In the genomic region with DNA sequence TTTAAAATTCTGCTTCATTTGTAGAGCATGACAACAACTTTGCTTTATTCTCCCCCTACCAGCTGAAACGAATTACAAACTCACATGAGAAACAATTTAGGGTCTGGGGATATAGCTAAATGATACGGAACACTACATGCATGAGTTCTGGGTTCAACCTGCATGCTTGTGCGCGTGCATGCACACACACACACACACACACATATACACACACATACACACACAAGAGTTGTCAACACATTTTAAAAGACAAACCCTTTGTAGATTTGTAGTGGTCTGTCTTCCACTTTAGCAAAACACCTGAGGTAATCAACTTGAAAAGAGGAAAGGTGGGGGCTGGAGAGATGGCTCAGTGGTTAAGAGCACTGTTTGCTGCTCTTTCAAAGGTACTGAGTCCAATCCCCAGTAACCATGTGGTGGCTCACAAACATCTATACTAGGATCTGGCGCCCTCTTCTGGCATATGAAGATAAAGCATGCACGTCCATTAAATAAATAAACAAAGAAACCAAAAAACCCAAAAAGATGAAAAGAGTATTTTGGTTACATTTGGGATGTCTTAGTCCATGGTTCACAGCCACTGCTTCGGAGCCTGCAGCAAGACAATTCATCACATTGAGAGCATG, we compare ENCODE assay signal across 10 mouse cellular contexts. TPM values are rescaled to one million over a fixed set of nuclear protein-coding genes. Genes with fewer than 3 reads are reported as not detected.
DNase-seq lines count a peak whose midpoint lies in the region; ATAC-seq and TF ChIP-seq lines count a peak whose summit lies in the region.
"Had no signal": no experiment of that assay in that cellular context is flagged by ENCODE, and none has a peak within 500 bp of the region (broad histone marks: within the 10 kb centered on the region; RNA-seq: fewer than 3 reads in every experiment).

No protein-coding gene starts in this region.

- H3K4me2 ChIP-seq in forebrain, embryonic 15.5 days (replicated peaks) = no peak overlapping the region
- H3K4me2 ChIP-seq in liver, embryonic 13.5 days = no peak overlapping the region
- H3K4me2 ChIP-seq: heart, embryonic 15.5 days; neural tube, embryonic 13.5 days had no signal

- ATAC-seq in forebrain, embryonic 15.5 days (replicated peaks) = peak; percentile 77
- ATAC-seq in liver, embryonic 13.5 days (ENCODE audit: low read depth) = no peak

- WGBS in forebrain, embryonic 15.5 days = 52% methylated on average over 7 of the region's 7 CpGs
- WGBS in kidney, adult 2 months = 52% methylated on average over 7 of the region's 7 CpGs
- WGBS in liver, embryonic 13.5 days (ENCODE audit: insufficient replicate concordance) = 48% methylated on average over 7 of the region's 7 CpGs

- H3K4me3 ChIP-seq in C2C12 (ENCODE audit: insufficient read depth, poor library complexity, severe bottlenecking) = no peak overlapping the region
- no peak overlapping the region for H3K4me3 ChIP-seq in forebrain, embryonic 15.5 days
- H3K4me3 ChIP-seq in kidney, adult 2 months (ENCODE audit: insufficient read depth, low read depth, low read length) = no peak overlapping the region
- no peak overlapping the region for H3K4me3 ChIP-seq in liver, embryonic 13.5 days (replicated peaks)
- H3K4me3 ChIP-seq: heart, embryonic 15.5 days; neural tube, embryonic 13.5 days had no signal

- H3K79me2 ChIP-seq in C2C12 (ENCODE audit: control insufficient read depth, insufficient read depth) = no peaks in the 10 kb centered on the region

- TF ChIP-seq CTCF in C2C12 (IDR thresholded peaks at IDR 0.05; ENCODE audit: control insufficient read depth, insufficient read depth, insufficient read length) = no peak
- peak; percentile 37 for TF ChIP-seq CTCF in kidney, adult 2 months (conservative IDR thresholded peaks at IDR 0.05; ENCODE audit: insufficient read depth, insufficient read length, low read depth, low read length)

- H3K36me3 ChIP-seq in C2C12 (ENCODE audit: control insufficient read depth, insufficient read depth) = no peaks in the 10 kb centered on the region
- H3K36me3 ChIP-seq in forebrain, embryonic 15.5 days = no peaks in the 10 kb centered on the region
- H3K36me3 ChIP-seq in kidney, adult 2 months (ENCODE audit: control insufficient read depth, insufficient read depth, low read length) = no peaks in the 10 kb centered on the region
- H3K36me3 ChIP-seq in liver, embryonic 13.5 days = no peaks in the 10 kb centered on the region
- H3K36me3 ChIP-seq: heart, embryonic 15.5 days; neural tube, embryonic 13.5 days had no signal

- H3K4me1 ChIP-seq in forebrain, embryonic 15.5 days = no peaks in the 10 kb centered on the region
- H3K4me1 ChIP-seq in kidney, adult 2 months (ENCODE audit: control insufficient read depth, insufficient read depth, low read length) = no peaks in the 10 kb centered on the region; the same call in 1 of the 2 replicates
- H3K4me1 ChIP-seq in liver, embryonic 13.5 days (replicated peaks) = no peaks in the 10 kb centered on the region
- H3K4me1 ChIP-seq: heart, embryonic 15.5 days; neural tube, embryonic 13.5 days had no signal

- H3ac ChIP-seq in C2C12 (ENCODE audit: control insufficient read depth, insufficient read length, low read depth) = no peak overlapping the region

- H3K9ac ChIP-seq in forebrain, embryonic 15.5 days (replicated peaks) = no peak overlapping the region
- H3K9ac ChIP-seq in liver, embryonic 13.5 days = no peak overlapping the region
- H3K9ac ChIP-seq: heart, embryonic 15.5 days; neural tube, embryonic 13.5 days had no signal

- H3K27ac ChIP-seq in forebrain, embryonic 15.5 days (replicated peaks) = no peak overlapping the region
- H3K27ac ChIP-seq in kidney, adult 2 months (ENCODE audit: insufficient read depth, low read depth, low read length) = no peak overlapping the region
- H3K27ac ChIP-seq in liver, embryonic 13.5 days = no peak overlapping the region
- H3K27ac ChIP-seq: heart, embryonic 15.5 days; neural tube, embryonic 13.5 days had no signal

- no peak for TF ChIP-seq POLR2A in kidney, adult 2 months (IDR thresholded peaks at IDR 0.05; ENCODE audit: low read depth, low read length)

- peaks cover 28% of the 10 kb centered on the region for H3K27me3 ChIP-seq in C2C12 (ENCODE audit: control insufficient read depth, insufficient read depth, insufficient read length)
- H3K27me3 ChIP-seq in forebrain, embryonic 15.5 days = no peaks in the 10 kb centered on the region
- no peaks in the 10 kb centered on the region for H3K27me3 ChIP-seq in kidney, adult 2 months (replicated peaks; ENCODE audit: control insufficient read depth, insufficient read depth, low read length)
- H3K27me3 ChIP-seq in liver, embryonic 13.5 days = peaks cover 5% of the 10 kb centered on the region; the same call in 1 of the 2 replicates
- H3K27me3 ChIP-seq: neural tube, embryonic 13.5 days had no signal

- no peaks in the 10 kb centered on the region for H3K79me3 ChIP-seq in C2C12 (ENCODE audit: low read depth)

- DNase-seq in adrenal gland, postnatal 10 days = peak; percentile 75
- no peak for DNase-seq in adrenal gland, postnatal 4 days (ENCODE audit: low spot score in 2 of 2)
- peak; percentile 42 for DNase-seq in cerebellum, adult 11 months
- peak; percentile 78 for DNase-seq in kidney, adult 2 months
- DNase-seq in liver, embryonic 13.5 days = peak; percentile 34
- peak; percentile 84 for DNase-seq in retina, embryonic 14.5 days (ENCODE audit: low spot score)

- H3K9me3 ChIP-seq in forebrain, embryonic 15.5 days = no peaks in the 10 kb centered on the region
- no peaks in the 10 kb centered on the region for H3K9me3 ChIP-seq in liver, embryonic 13.5 days (replicated peaks)
- H3K9me3 ChIP-seq: heart, embryonic 15.5 days; neural tube, embryonic 13.5 days had no signal

TF ChIP-seq in C2C12, 6 proteins besides CTCF, POLR2A, EP300 and RAD21:
- TF ChIP-seq MYOD1 (IDR thresholded peaks at IDR 0.05; ENCODE audit: control insufficient read depth, insufficient read length, low read depth) (no peak), MAX (IDR thresholded peaks at IDR 0.05) (peak; percentile 36)

RNA-seq across cellular contexts. Expression of a gene that starts 13.7 kb away (rescaled TPM):
- total RNA-seq in adrenal gland, postnatal 10 days (2021) = 10 to 100 TPM; 43.1 to 44.0 TPM
- 10 to 100 TPM; 68.4 to 78.5 TPM for total RNA-seq in adrenal gland, postnatal 4 days (2021)
- 0.21 TPM for polyA plus RNA-seq in C2C12 (2012; fragmentation: generic; extraction: Trizol)
- 74.8 and 81.6 TPM in 2 replicates for polyA plus RNA-seq in forebrain, embryonic 15.5 days (2015; fragmentation: Nextera tagmentation; extraction: Ambion mirVana)
- polyA plus RNA-seq in kidney, adult 2 months (2012; rRNA removed) = 24.5 and 28.1 TPM in 2 replicates
- polyA plus RNA-seq in liver, embryonic 13.5 days (2015; fragmentation: Nextera tagmentation; extraction: Ambion mirVana) = 11.1 and 13.2 TPM in 2 replicates

RNA-seq across cellular contexts. Expression of a gene that starts 22.3 kb away (rescaled TPM):
- 10 to 100 TPM; 30.1 to 32.3 TPM for total RNA-seq in adrenal gland, postnatal 10 days (2021)
- total RNA-seq in adrenal gland, postnatal 4 days (2021) = 10 to 100 TPM; 39.7 to 41.1 TPM
- polyA plus RNA-seq in C2C12 (2012; fragmentation: generic; extraction: Trizol) = 20.7 TPM
- 175 and 184 TPM in 2 replicates for polyA plus RNA-seq in forebrain, embryonic 15.5 days (2015; fragmentation: Nextera tagmentation; extraction: Ambion mirVana)
- 172 and 198 TPM in 2 replicates for polyA plus RNA-seq in kidney, adult 2 months (2012; rRNA removed)
- polyA plus RNA-seq in liver, embryonic 13.5 days (2015; fragmentation: Nextera tagmentation; extraction: Ambion mirVana) = 148 and 158 TPM in 2 replicates

RNA-seq across cellular contexts. Expression of a gene that starts 25.7 kb away (rescaled TPM):
- 1 to 10 TPM; 3.9 to 5.6 TPM for total RNA-seq in adrenal gland, postnatal 10 days (2021)
- total RNA-seq in adrenal gland, postnatal 4 days (2021) = 10 to 100 TPM in 1 of 2 experiments, 1 to 10 TPM in 1; 9.0 to 11.0 TPM
- polyA plus RNA-seq in C2C12 (2012; fragmentation: generic; extraction: Trizol) = not detected
- polyA plus RNA-seq in forebrain, embryonic 15.5 days (2015; fragmentation: Nextera tagmentation; extraction: Ambion mirVana) = 10.9 and 12.6 TPM in 2 replicates
- polyA plus RNA-seq in kidney, adult 2 months (2012; rRNA removed) = 2.5 and 4.3 TPM in 2 replicates
- 9.0 and 12.0 TPM in 2 replicates for polyA plus RNA-seq in liver, embryonic 13.5 days (2015; fragmentation: Nextera tagmentation; extraction: Ambion mirVana)

RNA-seq across cellular contexts. Expression of a gene that starts 40.9 kb away (rescaled TPM):
- total RNA-seq in adrenal gland, postnatal 10 days (2021) = not detected
- not detected for total RNA-seq in adrenal gland, postnatal 4 days (2021)
- polyA plus RNA-seq in C2C12 (2012; fragmentation: generic; extraction: Trizol) = not detected
- not detected in 2 replicates for polyA plus RNA-seq in forebrain, embryonic 15.5 days (2015; fragmentation: Nextera tagmentation; extraction: Ambion mirVana)
- 0.72 TPM in 2 replicates for polyA plus RNA-seq in kidney, adult 2 months (2012; rRNA removed)
- polyA plus RNA-seq in liver, embryonic 13.5 days (2015; fragmentation: Nextera tagmentation; extraction: Ambion mirVana) = not detected in 2 replicates
- polyA plus RNA-seq: heart, embryonic 15.5 days; neural tube, embryonic 13.5 days had no signal

RNA-seq across cellular contexts. Expression of a gene that starts 51.2 kb away (rescaled TPM):
- total RNA-seq in adrenal gland, postnatal 10 days (2021) = under 1 TPM; 0.39 to 0.51 TPM
- under 1 TPM in 1 of 2 experiments, not detected in 1; 0.31 TPM for total RNA-seq in adrenal gland, postnatal 4 days (2021)
- polyA plus RNA-seq in C2C12 (2012; fragmentation: generic; extraction: Trizol) = not detected
- not detected in 2 replicates for polyA plus RNA-seq in forebrain, embryonic 15.5 days (2015; fragmentation: Nextera tagmentation; extraction: Ambion mirVana)
- 0.41 and 0.63 TPM in 2 replicates for polyA plus RNA-seq in kidney, adult 2 months (2012; rRNA removed)
- polyA plus RNA-seq in liver, embryonic 13.5 days (2015; fragmentation: Nextera tagmentation; extraction: Ambion mirVana) = 11.4 and 11.8 TPM in 2 replicates
- polyA plus RNA-seq: heart, embryonic 15.5 days; neural tube, embryonic 13.5 days had no signal

Comparison
In these comparisons a context has a peak if more than half of its experiments do, and no peak if none do; other contexts are left out.
1. DNase-seq: peak in adrenal gland, postnatal 10 days (single experiment), cerebellum, adult 11 months (single experiment), kidney, adult 2 months (single experiment), liver, embryonic 13.5 days (single experiment) and retina, embryonic 14.5 days (single experiment); none in adrenal gland, postnatal 4 days (0 of 2).